In the genomic region with DNA sequence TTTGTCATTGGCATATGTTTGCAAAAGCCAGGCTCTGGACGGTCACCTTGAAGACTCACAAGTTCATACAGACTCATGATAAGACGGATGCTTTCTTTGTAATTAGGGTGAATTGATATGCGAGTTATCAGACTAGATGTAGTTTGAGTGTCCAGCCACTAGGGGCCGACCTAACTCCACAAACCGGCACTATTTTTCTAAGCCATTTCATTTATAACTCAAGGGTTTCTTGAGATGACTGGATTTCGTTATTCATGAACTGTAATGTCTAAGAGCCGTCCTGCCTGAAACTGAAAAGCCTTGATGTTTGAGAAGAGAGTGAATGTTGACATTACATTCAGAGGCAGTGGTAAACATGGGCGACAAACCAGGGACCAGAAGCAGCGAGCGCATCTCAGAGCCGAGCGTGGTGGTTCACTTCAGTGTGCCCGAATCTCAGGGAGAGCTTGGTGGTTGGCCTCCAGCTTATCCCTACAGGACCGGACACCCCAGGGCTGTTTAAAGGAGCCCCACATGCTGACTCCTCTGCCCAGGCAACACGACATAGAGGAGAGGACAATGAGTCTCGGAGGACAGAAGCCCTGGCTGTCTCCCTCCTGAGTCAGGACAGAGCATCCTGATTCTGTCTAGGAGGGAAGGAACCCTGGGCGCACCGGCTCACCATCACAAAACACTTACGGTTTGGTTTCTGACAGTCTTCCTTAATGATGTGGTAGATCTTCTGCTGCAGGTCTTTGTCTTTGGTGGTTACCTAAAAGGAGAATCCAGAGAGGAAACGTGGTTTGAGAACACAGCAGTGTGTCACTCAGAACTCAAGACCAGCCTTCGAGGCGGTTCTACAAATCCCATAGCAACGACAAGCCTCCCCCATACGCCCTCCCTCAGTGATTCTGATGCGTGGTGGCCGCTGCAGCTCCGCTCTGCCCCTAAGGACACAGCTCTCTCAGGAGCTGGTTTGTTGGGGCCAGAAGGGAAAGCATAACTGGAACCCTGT, we compare ENCODE assay signal across 7 mouse cellular contexts. TPM values are rescaled to one million over a fixed set of nuclear protein-coding genes. Genes with fewer than 3 reads are reported as not detected.
DNase-seq lines count a peak whose midpoint lies in the region; ATAC-seq and TF ChIP-seq lines count a peak whose summit lies in the region.

No protein-coding gene starts in this region.

- H3K27ac ChIP-seq in embryonic facial prominence, embryonic 10.5 days (replicated peaks), result no peak overlapping the region
- H3K27ac ChIP-seq in lung, embryonic 15.5 days, result peak overlapping the region; percentile 90

- ATAC-seq in lung, embryonic 15.5 days (ENCODE audit: borderline replicate concordance, extremely low read depth, low FRiP score, low TSS enrichment), result no peak

- H3K9me3 ChIP-seq in E14TG2a.4 (ENCODE audit: low read length), result no peaks in the 10 kb centered on the region
- H3K9me3 ChIP-seq in embryonic facial prominence, embryonic 10.5 days, result no peaks in the 10 kb centered on the region
- no peaks in the 10 kb centered on the region for H3K9me3 ChIP-seq in lung, embryonic 15.5 days

- H3K4me2 ChIP-seq in lung, embryonic 15.5 days, result peak overlapping the region; percentile 21

- H3K27me3 ChIP-seq in E14TG2a.4 (ENCODE audit: insufficient read depth, low read length), result no peaks in the 10 kb centered on the region
- no peaks in the 10 kb centered on the region for H3K27me3 ChIP-seq in embryonic facial prominence, embryonic 10.5 days (replicated peaks; ENCODE audit: low read depth, poor library complexity, severe bottlenecking)
- no peaks in the 10 kb centered on the region for H3K27me3 ChIP-seq in lung, embryonic 15.5 days

- H3K4me3 ChIP-seq in E14TG2a.4 (replicated peaks; ENCODE audit: low read length), result no peak overlapping the region
- H3K4me3 ChIP-seq in embryonic facial prominence, embryonic 10.5 days, result no peak overlapping the region
- no peak overlapping the region for H3K4me3 ChIP-seq in lung, embryonic 15.5 days

- H3K36me3 ChIP-seq in E14TG2a.4 (ENCODE audit: insufficient read depth, low read length), result peaks cover 53% of the 10 kb centered on the region
- peaks cover 52% of the 10 kb centered on the region for H3K36me3 ChIP-seq in embryonic facial prominence, embryonic 10.5 days (replicated peaks)
- peaks cover 3% of the 10 kb centered on the region; the same call in 1 of the 2 replicates for H3K36me3 ChIP-seq in lung, embryonic 15.5 days

- H3K9ac ChIP-seq in lung, embryonic 15.5 days, result no peak overlapping the region

- intact Hi-C loops in heart, postnatal 10 days (cut with DNase I), result loop anchor here (1.0 to 5.0 kb wide), 5 partner anchors 73 to 314 kb away; partner anchors contain the start of gene Sfr1

- peaks cover 58% of the 10 kb centered on the region for H3K4me1 ChIP-seq in E14TG2a.4 (replicated peaks; ENCODE audit: low read depth, low read length)
- peaks cover 40% of the 10 kb centered on the region for H3K4me1 ChIP-seq in embryonic facial prominence, embryonic 10.5 days
- peaks cover 44% of the 10 kb centered on the region for H3K4me1 ChIP-seq in lung, embryonic 15.5 days

- peak; percentile 57 for DNase-seq in adrenal gland, adult 2 months
- peak; percentile 58 for DNase-seq in embryonic facial prominence, embryonic 10.5 days (ENCODE audit: low spot score)
- DNase-seq in heart, postnatal 10 days, result peak; percentile 79 to 87
- peak; percentile 72 to 82 for DNase-seq in layer of hippocampus, postnatal 10 days (ENCODE audit: low spot score in 2 of 2)
- peak; percentile 70 for DNase-seq in right cerebral cortex, adult 18-20 months

- TF ChIP-seq CTCF in E14TG2a.4 (conservative IDR thresholded peaks at IDR 0.05; ENCODE audit: low read length), result peak; percentile 93

- 66% methylated on average over 27 of the region's 27 CpGs for WGBS in embryonic facial prominence, embryonic 10.5 days
- 39% methylated on average over 27 of the region's 27 CpGs for WGBS in lung, embryonic 15.5 days

RNA-seq across cellular contexts. Expression of gene Stn1, which starts 29.9 kb away (rescaled TPM):
- total RNA-seq in adrenal gland, adult 2 months (2021), result 10 to 100 TPM in 1 of 2 experiments, 1 to 10 TPM in 1; 8.3 to 11.9 TPM
- 10.8 TPM in 2 replicates for polyA plus RNA-seq in adrenal gland, adult 2 months (2012; rRNA removed)
- polyA plus RNA-seq in embryonic facial prominence, embryonic 10.5 days (2016; fragmentation: Nextera tagmentation; extraction: Ambion mirVana), result 68.3 and 70.6 TPM in 2 replicates
- total RNA-seq in heart, postnatal 10 days (2021), result 10 to 100 TPM; 22.0 to 24.0 TPM
- total RNA-seq in layer of hippocampus, postnatal 10 days (2021), result 10 to 100 TPM; 20.1 to 23.9 TPM
- 55.9 TPM in 2 replicates for polyA plus RNA-seq in lung, embryonic 15.5 days (2015; fragmentation: Nextera tagmentation; extraction: Ambion mirVana)

RNA-seq across cellular contexts. Expression of gene Sh3pxd2a, which starts 43.2 kb away (rescaled TPM):
- total RNA-seq in adrenal gland, adult 2 months (2021), result 10 to 100 TPM; 68.2 to 90.0 TPM
- 33.1 and 61.0 TPM in 2 replicates for polyA plus RNA-seq in adrenal gland, adult 2 months (2012; rRNA removed)
- 2.6 and 2.9 TPM in 2 replicates for polyA plus RNA-seq in embryonic facial prominence, embryonic 10.5 days (2016; fragmentation: Nextera tagmentation; extraction: Ambion mirVana)
- total RNA-seq in heart, postnatal 10 days (2021), result 10 to 100 TPM; 87.9 to 93.7 TPM
- total RNA-seq in layer of hippocampus, postnatal 10 days (2021), result 10 to 100 TPM; 28.0 to 29.1 TPM
- 6.8 and 7.1 TPM in 2 replicates for polyA plus RNA-seq in lung, embryonic 15.5 days (2015; fragmentation: Nextera tagmentation; extraction: Ambion mirVana)
